Mouse (Mus musculus) urinary bladder, postnatal 36 days (tissue): ENCODE results near the gene Calhm5.

Source experiments
- DNase-seq, 2 experiments: peaks; one replicate each; pipeline ENCODE4 v3.0.0; 2022; ENCODE audit warnings: low spot score in 2 of 2, mixed read lengths in 1 of 2

Gene Calhm5

DNA sequence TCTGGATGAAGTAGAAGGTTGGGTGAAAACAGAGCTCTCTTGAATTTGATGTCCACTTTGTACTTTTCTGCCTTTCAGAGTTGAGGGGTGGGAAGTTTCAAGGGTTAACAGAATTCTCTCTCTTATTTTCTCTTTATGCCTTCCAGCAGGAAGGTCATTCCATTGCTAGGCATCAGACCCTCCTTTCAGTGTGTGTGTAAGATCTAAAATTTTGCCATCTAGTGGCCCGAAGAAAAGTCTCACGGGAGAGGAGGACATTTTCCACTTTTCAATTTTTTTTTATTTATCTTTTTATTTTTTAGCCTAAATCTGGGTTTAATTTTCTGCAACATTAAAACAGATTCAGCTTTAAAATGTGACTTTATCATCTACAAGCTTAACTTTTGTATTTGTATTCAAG is 24.7 kb downstream of the Calhm5 start:
- no peak for DNase-seq

DNA sequence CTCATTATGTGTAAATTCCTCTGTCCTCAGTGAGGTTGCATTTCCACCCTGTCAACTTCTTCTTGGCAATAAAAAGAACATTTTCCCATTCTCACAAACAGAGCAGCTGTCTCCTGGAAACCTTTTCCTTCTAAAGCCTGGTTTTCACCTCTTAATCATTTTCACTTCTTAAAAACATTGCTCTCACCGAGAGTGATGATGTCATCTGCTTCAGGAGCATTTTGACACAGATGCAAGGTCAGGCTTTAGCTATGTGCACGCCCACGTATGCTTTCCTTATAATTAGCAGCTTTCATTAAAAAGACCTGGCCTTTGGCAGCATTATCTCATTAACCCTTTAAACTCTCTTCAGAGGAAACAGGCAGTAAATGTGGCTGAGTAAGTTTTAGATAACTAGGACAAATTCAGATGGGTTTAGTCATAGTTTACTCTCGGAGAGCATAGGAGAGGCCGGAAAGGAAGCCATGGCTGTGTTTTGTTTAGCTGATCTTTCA is 25.3 kb downstream of the Calhm5 start:
- no peak for DNase-seq

DNA sequence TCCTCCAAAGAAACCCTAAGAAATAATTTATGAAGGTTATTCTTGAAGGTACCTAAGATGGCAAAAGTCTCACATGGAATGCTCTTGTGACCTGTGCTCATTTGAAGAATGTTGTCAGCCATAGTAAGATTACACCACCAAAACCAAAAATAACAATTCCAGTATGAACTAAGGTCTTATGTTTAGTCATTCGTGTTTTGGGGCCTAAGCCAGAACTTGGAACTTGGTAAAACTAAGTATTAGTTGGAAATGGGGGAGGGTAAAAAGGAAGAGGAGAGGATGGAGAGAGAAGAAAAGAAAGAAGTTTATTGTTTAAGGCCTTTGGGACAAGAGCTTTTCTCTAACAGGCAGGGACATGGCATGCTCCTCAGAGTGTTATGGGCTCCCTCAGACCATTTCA is 26.7 kb downstream of the Calhm5 start:
- DNase-seq = no peak

DNA sequence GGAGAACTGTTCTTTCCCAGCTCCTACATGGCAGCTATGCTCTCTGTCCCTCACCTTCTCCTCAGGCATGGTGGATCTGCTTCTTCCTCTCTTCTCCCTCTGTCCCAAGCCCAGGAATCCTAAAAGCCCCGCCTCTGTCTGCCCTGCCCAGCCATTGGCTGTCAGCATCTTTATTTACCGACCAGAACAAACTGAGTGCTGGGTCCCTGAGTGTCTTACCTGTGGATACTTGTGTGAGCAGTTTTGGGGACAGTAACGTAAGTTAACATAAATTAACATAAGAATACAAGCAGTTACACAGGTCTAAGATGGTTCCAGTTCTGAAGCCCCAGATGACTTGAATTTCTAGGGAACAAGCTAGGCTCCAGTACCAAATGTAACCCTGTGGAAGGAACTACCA is 29.7 kb downstream of the Calhm5 start:
- no peak for DNase-seq

DNA sequence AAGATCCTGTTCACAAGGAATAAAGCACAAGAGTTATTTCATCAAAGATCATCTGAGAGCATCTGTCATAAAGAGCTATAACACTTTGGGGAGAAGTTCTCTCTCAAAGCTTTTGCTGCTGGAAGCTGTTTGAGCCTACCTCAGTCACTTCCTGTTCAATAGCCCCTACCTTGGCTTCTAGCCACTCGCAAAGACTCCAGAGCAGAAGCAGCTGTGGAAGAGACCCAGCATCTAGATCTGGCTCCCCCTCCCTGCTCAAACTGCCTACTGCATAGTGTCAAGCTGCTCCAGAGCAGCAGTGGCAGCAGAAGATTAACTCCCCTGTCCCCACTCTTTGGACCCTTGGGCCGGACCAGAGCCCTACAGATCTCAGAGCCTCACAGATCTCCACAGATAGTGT is 42.3 kb downstream of the Calhm5 start:
- DNase-seq = no peak

DNA sequence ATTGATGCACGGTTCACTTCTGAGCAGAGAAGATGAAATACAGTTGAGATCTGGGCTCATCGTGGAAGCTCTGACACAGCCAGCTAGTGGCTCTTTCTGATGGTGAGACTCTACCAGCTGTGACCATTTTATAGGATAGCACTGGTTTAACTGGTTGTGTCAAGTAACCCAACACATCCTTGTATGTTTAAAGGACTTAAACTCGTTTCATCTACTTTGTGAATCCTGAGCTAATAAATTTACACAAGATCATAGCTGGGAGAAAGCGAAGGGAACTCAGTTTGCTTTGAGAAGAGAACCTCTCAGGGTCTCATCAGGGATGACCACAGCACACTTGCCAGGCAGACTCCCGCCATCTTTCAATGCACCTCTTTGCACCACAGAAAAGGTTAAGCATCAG is 52.1 kb downstream of the Calhm5 start, which contains the start of gene Calhm4:
Gene Calhm4, minus strand, starts transcription at position 101 of the 400 bp plus-strand sequence.
- no peak for DNase-seq
